Comparison of ENCODE assay signal across 15 mouse cellular contexts in genomic region chr8:83757084-83757607, GRCm38 (mm10).
"Had no signal": no experiment of that assay in that cellular context is flagged by ENCODE, and none has a peak within 500 bp of the region (broad histone marks: within the 10 kb centered on the region; RNA-seq: fewer than 3 reads in every experiment).

No protein-coding gene starts in this region.

- H3K9me3 ChIP-seq: limb, embryonic 15.5 days; liver, embryonic 13.5 days; lung, embryonic 15.5 days; midbrain, embryonic 13.5 days; neural tube, embryonic 12.5 days had no signal

- H3K4me3 ChIP-seq: limb, embryonic 15.5 days; liver, embryonic 13.5 days; lung, embryonic 15.5 days; midbrain, embryonic 13.5 days; myocyte; neural tube, embryonic 12.5 days had no signal

- ATAC-seq: liver, postnatal 0 days; midbrain, embryonic 13.5 days had no signal

- H3K4me1 ChIP-seq: limb, embryonic 15.5 days; liver, embryonic 13.5 days; lung, embryonic 15.5 days; neural tube, embryonic 12.5 days had no signal

- H3K27me3 ChIP-seq: limb, embryonic 15.5 days; liver, embryonic 13.5 days; lung, embryonic 15.5 days; midbrain, embryonic 13.5 days; neural tube, embryonic 12.5 days had no signal

- H3K27ac ChIP-seq: kidney, postnatal 0 days; limb, embryonic 15.5 days; liver, embryonic 13.5 days; lung, embryonic 15.5 days; midbrain, embryonic 13.5 days; neural tube, embryonic 12.5 days had no signal

- DNase-seq: kidney, adult 9 months; kidney, postnatal 36 days; layer of hippocampus, adult 9-11 months; layer of hippocampus, postnatal 36 days; liver, embryonic 13.5 days; liver, postnatal 0 days; lung, postnatal 14 days; spleen, adult 18-20 months; thymus, postnatal 4 days had no signal

- H3K4me2 ChIP-seq: limb, embryonic 15.5 days; liver, embryonic 13.5 days; lung, embryonic 15.5 days; midbrain, embryonic 13.5 days; neural tube, embryonic 12.5 days had no signal

- H3K9ac ChIP-seq: limb, embryonic 15.5 days; liver, embryonic 13.5 days; liver, postnatal 0 days; lung, embryonic 15.5 days; midbrain, embryonic 13.5 days; neural tube, embryonic 12.5 days had no signal

- H3K36me3 ChIP-seq: limb, embryonic 15.5 days; liver, embryonic 13.5 days; lung, embryonic 15.5 days; midbrain, embryonic 13.5 days; neural tube, embryonic 12.5 days had no signal
